In the genomic region with DNA sequence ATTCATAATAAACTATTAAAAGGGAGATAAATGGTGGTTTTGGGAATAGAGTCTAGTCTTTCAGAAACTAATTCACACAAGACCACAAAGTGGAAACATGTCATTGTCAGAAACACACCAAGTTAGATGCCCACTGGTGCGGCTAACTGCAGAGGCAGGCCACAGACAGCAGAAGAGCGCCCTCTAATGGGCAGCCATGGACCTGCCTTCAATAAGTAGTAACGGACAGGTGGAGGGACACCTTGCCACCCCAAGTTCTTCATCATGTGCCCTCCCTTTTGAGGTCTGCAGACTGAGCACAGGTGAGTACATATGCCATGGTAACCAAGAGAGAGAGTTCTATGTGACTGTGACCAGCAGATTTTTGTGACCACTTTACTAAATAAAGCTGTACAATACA, we compare ENCODE assay signal across 8 mouse cellular contexts. TPM values are rescaled to one million over a fixed set of nuclear protein-coding genes. Genes with fewer than 3 reads are reported as not detected.
A peak's percentile ranks its signal among the peaks of the same experiment; 100 is the strongest.
DNase-seq lines count a peak whose midpoint lies in the region; ATAC-seq and TF ChIP-seq lines count a peak whose summit lies in the region.
"Had no signal": no experiment of that assay in that cellular context is flagged by ENCODE, and none has a peak within 500 bp of the region (broad histone marks: within the 10 kb centered on the region; RNA-seq: fewer than 3 reads in every experiment).

No protein-coding gene starts in this region.

- H3K4me2 ChIP-seq in neural tube, embryonic 15.5 days = no peak overlapping the region
- no peak overlapping the region for H3K4me2 ChIP-seq in lung, postnatal 0 days (replicated peaks; ENCODE audit: low read depth, low read length)
- H3K4me2 ChIP-seq: midbrain, embryonic 12.5 days had no signal

- TF ChIP-seq CTCF in lung, postnatal 0 days (IDR thresholded peaks at IDR 0.05) = peak; percentile 97

- H3K27ac ChIP-seq in neural tube, embryonic 15.5 days (replicated peaks) = no peak overlapping the region
- no peak overlapping the region for H3K27ac ChIP-seq in lung, postnatal 0 days (ENCODE audit: low read length)
- H3K27ac ChIP-seq: midbrain, embryonic 12.5 days had no signal

- TF ChIP-seq EP300 in lung, postnatal 0 days (IDR thresholded peaks at IDR 0.05) = no peak

- H3K4me1 ChIP-seq in neural tube, embryonic 15.5 days = no peaks in the 10 kb centered on the region
- H3K4me1 ChIP-seq in lung, postnatal 0 days (ENCODE audit: insufficient read depth, low read depth, low read length) = no peaks in the 10 kb centered on the region
- H3K4me1 ChIP-seq: midbrain, embryonic 12.5 days had no signal

- no peak overlapping the region for H3K4me3 ChIP-seq in neural tube, embryonic 15.5 days (replicated peaks)
- H3K4me3 ChIP-seq in lung, postnatal 0 days (ENCODE audit: low read depth, low read length) = no peak overlapping the region
- H3K4me3 ChIP-seq: midbrain, embryonic 12.5 days had no signal

- H3K27me3 ChIP-seq in neural tube, embryonic 15.5 days (replicated peaks) = no peaks in the 10 kb centered on the region
- H3K27me3 ChIP-seq in lung, postnatal 0 days (replicated peaks; ENCODE audit: insufficient read depth, low read length) = no peaks in the 10 kb centered on the region
- H3K27me3 ChIP-seq: midbrain, embryonic 12.5 days had no signal

- H3K36me3 ChIP-seq in neural tube, embryonic 15.5 days = peaks cover 51% of the 10 kb centered on the region
- peaks cover 12% of the 10 kb centered on the region; the same call in 1 of the 2 replicates for H3K36me3 ChIP-seq in lung, postnatal 0 days (ENCODE audit: insufficient read depth, low read length)

- H3K9me3 ChIP-seq in neural tube, embryonic 15.5 days (replicated peaks) = no peaks in the 10 kb centered on the region
- H3K9me3 ChIP-seq in lung, postnatal 0 days (ENCODE audit: low read length) = no peaks in the 10 kb centered on the region
- H3K9me3 ChIP-seq: midbrain, embryonic 12.5 days had no signal

- no peak for ATAC-seq in neural tube, embryonic 15.5 days (ENCODE audit: low FRiP score)
- peak; percentile 47; the same call in 1 of the 2 replicates for ATAC-seq in lung, postnatal 0 days

- DNase-seq in neural tube, embryonic 10.5 days (ENCODE audit: extremely low spot score, low spot score) = peak; percentile 39
- DNase-seq in T-cell, adult 2 months (ENCODE audit: low spot score) = peak; percentile 73
- DNase-seq in embryo, embryonic 11 days = peak; percentile 69
- peak; percentile 51 to 79 for DNase-seq in kidney, adult 8-10 months
- DNase-seq in lung, postnatal 0 days (ENCODE audit: low spot score) = peak; percentile 73
- peak; percentile 52 to 72 for DNase-seq in spleen, postnatal 14 days (ENCODE audit: low spot score in 2 of 2)

- no peak overlapping the region for H3K9ac ChIP-seq in neural tube, embryonic 15.5 days (replicated peaks)
- H3K9ac ChIP-seq in lung, postnatal 0 days (replicated peaks; ENCODE audit: low read depth) = no peak overlapping the region
- H3K9ac ChIP-seq: midbrain, embryonic 12.5 days had no signal

- WGBS in neural tube, embryonic 15.5 days = 32% methylated on average over 3 of the region's 3 CpGs
- WGBS in lung, postnatal 0 days = 21% methylated on average over 3 of the region's 3 CpGs

RNA-seq across cellular contexts. Expression of a gene that starts 27.3 kb away (rescaled TPM):
- 16.0 and 17.5 TPM in 2 replicates for polyA plus RNA-seq in neural tube, embryonic 15.5 days (2015; fragmentation: Nextera tagmentation; extraction: Ambion mirVana)
- 3.4 and 3.6 TPM in 2 replicates for polyA plus RNA-seq in lung, postnatal 0 days (2015; fragmentation: Nextera tagmentation; extraction: Ambion mirVana)

RNA-seq across cellular contexts. Expression of a gene that starts 34.3 kb away (rescaled TPM):
- 9.3 TPM in 1 of 2 replicates, not detected in the other for polyA plus RNA-seq in neural tube, embryonic 15.5 days (2015; fragmentation: Nextera tagmentation; extraction: Ambion mirVana)
- polyA plus RNA-seq in lung, postnatal 0 days (2015; fragmentation: Nextera tagmentation; extraction: Ambion mirVana) = 0.25 and 0.27 TPM in 2 replicates
- polyA plus RNA-seq: midbrain, embryonic 12.5 days had no signal

RNA-seq across cellular contexts. Expression of a gene that starts 40.1 kb away (rescaled TPM):
- 5.5 and 13.7 TPM in 2 replicates for polyA plus RNA-seq in neural tube, embryonic 15.5 days (2015; fragmentation: Nextera tagmentation; extraction: Ambion mirVana)
- 23.5 and 24.3 TPM in 2 replicates for polyA plus RNA-seq in lung, postnatal 0 days (2015; fragmentation: Nextera tagmentation; extraction: Ambion mirVana)
